Mouse (Mus musculus): ENCODE measurements around the gene Mansc1.

DNA sequence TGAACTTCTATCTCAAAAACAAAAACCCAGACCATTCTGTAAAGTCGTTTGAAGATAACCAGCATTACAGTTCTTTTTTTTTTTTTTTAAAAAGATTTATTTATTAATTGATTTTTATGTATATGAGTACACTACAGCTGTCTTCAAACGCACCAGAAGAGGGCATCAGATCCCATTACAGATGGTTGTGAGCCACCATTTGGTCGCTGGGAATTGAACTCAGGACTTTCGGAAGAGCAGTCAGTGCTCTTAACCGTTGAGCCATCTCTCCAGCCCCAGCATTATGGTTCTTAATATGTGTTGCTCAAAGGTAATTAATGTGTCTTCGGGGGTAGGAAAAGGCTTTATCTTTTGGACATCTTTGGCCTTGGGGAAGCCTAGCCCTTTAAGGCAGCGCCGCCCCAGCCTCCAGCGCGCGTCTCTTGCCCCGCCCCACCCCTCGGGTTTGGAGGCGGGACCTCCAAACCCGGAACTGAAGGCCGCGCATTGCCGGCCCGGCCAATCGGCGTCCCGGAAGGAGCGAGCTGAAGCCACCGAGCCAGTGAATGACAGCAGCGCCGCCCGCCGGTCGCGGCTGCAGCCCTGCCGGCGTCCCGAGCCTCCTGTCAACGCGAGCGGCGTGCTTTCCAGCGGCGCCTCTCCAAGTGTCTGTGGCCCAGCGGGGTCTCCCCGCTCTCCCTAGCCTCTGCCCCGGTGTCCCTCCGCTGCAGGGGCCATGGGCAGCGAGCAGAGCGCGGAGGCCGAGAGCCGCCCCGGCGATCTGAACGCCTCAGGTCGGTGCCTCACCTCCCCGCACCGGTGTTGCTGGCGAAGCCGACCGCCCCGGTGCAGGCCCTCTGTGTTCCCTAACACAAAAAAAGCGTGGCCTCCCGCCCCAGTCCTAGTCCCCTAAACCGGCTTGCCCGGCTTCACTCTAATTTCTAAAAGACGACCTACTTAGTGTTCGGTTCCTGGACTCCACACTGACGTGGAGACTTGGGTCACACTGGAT is 8.5 kb upstream of the Mansc1 start:
- TF ChIP-seq CTCF (IDR thresholded peaks at IDR 0.05) (peak; percentile 81), EP300 (IDR thresholded peaks at IDR 0.05) (no peak)
